ENCODE assay signal across 8 mouse cellular contexts in the genomic region with DNA sequence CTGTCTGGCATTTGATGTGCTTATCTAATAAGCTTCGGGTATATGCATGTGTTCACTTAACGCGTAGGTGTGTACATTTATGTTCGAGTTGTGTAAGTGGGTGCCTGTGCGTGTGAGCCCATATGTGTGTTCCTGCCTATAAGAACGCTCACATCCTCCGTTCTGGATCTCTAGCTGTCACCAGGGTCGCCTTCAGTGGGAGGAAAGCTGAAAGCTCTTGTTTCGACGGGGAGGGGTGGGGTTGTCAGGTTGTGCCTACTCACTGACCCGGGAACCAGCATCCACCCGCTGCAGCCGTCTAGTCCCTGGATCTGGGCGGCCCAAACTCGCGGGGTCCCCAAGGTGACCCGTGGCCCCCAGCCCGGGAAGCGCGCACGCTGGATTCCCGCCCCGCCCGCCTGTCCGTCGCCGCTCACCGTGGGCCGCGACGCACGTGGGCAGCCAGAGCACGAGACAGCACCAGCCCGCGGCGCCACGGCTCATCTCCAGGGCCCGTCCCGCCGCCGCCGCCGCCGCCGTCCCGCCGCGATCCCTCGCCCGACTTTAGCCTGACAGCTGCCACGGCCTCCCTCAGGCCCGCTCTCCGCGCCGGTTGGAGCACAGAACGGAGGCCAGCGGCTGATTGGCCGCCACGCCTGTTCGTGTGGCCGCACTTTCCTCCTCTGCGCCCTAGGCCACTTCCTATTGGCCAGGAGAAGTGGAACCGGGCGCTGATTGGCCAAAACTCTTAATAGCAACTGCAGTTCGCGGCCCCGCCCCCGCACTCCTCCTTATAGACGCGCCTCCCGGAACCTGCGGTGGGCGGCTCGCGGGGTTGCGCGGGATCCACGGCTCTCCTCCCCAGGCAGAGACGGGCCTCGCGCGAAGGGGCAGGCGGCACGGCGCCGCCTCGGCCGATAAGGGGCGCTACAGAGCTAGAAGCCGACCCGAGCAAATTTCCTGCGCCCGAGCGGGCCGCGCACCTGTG. TPM values are rescaled to one million over a fixed set of nuclear protein-coding genes. Genes with fewer than 3 reads are reported as not detected.
DNase-seq lines count a peak whose midpoint lies in the region; ATAC-seq lines count a peak whose summit lies in the region.

A gene (plus strand): TSS at position 818 of the 967 bp plus-strand sequence.

- peak; percentile 94 for ATAC-seq in hindbrain, embryonic 16.5 days

- H3K36me3 ChIP-seq in hindbrain, embryonic 16.5 days (ENCODE audit: control insufficient read depth, insufficient read depth, low read length) = peaks cover 5% of the 10 kb centered on the region
- H3K36me3 ChIP-seq in macrophage (ENCODE audit: inconsistent target) = peaks cover 2% of the 10 kb centered on the region; the same call in 1 of the 2 replicates

- H3K9ac ChIP-seq in hindbrain, embryonic 16.5 days (ENCODE audit: low read depth, low read length) = peak within 1 kb of the TSS; percentile 90

- H3K4me2 ChIP-seq in hindbrain, embryonic 16.5 days (ENCODE audit: low read length) = peak within 1 kb of the TSS; percentile 88

- H3K4me3 ChIP-seq in hindbrain, embryonic 16.5 days (ENCODE audit: low read length) = peak within 1 kb of the TSS; percentile 79
- H3K4me3 ChIP-seq in macrophage (ENCODE audit: inconsistent target) = peak within 1 kb of the TSS; percentile 93

- H3K27me3 ChIP-seq in hindbrain, embryonic 16.5 days (replicated peaks; ENCODE audit: control insufficient read depth, insufficient read depth, low read length) = no peaks in the 10 kb centered on the region

- no peaks in the 10 kb centered on the region for H3K9me3 ChIP-seq in hindbrain, embryonic 16.5 days (ENCODE audit: control insufficient read depth, low read length)

- DNase-seq in WW6 (ENCODE audit: low read depth, low spot score) = peak; percentile 97
- peak; percentile 93 to 98 for DNase-seq in cerebellum, postnatal 4 days (ENCODE audit: low spot score in 2 of 2)
- peak; percentile 99 for DNase-seq in gastrocnemius, adult 18-20 months (ENCODE audit: low spot score)
- peak; percentile 99 to 100 for DNase-seq in left cerebral cortex, adult 18-20 months (ENCODE audit: low spot score in 2 of 2)
- DNase-seq in right cerebral cortex, adult 18-20 months = peak; percentile 100
- peak; percentile 99 for DNase-seq in urinary bladder, postnatal 14 days (ENCODE audit: low spot score)

- peaks cover 42% of the 10 kb centered on the region for H3K79me2 ChIP-seq in macrophage (ENCODE audit: inconsistent target)

- 3% methylated on average over 73 of the region's 96 CpGs for WGBS in hindbrain, embryonic 16.5 days
- WGBS in macrophage (ENCODE audit: missing documents) = 2% methylated on average over 95 of the region's 96 CpGs

- peak within 1 kb of the TSS; percentile 86 for H3K27ac ChIP-seq in hindbrain, embryonic 16.5 days (ENCODE audit: low read depth, low read length)
- peak within 1 kb of the TSS; percentile 88 for H3K27ac ChIP-seq in macrophage

- H3K4me1 ChIP-seq in hindbrain, embryonic 16.5 days (ENCODE audit: control insufficient read depth, insufficient read depth, low read depth, low read length) = peaks cover 32% of the 10 kb centered on the region

RNA-seq across cellular contexts. Expression of the gene that starts here (rescaled TPM):
- 100 to 1,000 TPM; 127 to 131 TPM for total RNA-seq in gastrocnemius, adult 18-20 months (2021)
- 561 TPM in 2 replicates for polyA plus RNA-seq in hindbrain, embryonic 16.5 days (2015; fragmentation: Nextera tagmentation; extraction: Ambion mirVana)
- 100 to 1,000 TPM; 227 to 234 TPM for total RNA-seq in left cerebral cortex, adult 18-20 months (2021)
- total RNA-seq in macrophage (2018; cell fraction: chromatin; rRNA removed) = 10 to 100 TPM; 11.9 to 59.4 (median 41.7) TPM
- 100 to 1,000 TPM in 6 of 26 experiments, 10 to 100 TPM in 20; 71.7 to 111 (median 91.9) TPM for total RNA-seq in macrophage (2018; cell fraction: cytosol; rRNA removed)
- 100 to 1,000 TPM in 1 of 26 experiments, 10 to 100 TPM in 25; 24.6 to 106 (median 58.2) TPM for total RNA-seq in macrophage (2018; cell fraction: nucleus; rRNA removed)
- polyA plus RNA-seq in macrophage (2018) = 85.7 to 180 TPM (median 90.7 TPM) in 3 replicates

Comparison
In these comparisons a context has a peak if more than half of its experiments do, and no peak if none do; other contexts are left out.
1. Peak in every context shown above with its lines: DNase-seq, ATAC-seq, H3K4me3 ChIP-seq and H3K27ac ChIP-seq.